Mouse (Mus musculus) midbrain, embryonic 11.5 days (tissue): Measurements from ENCODE around the gene Sipa1l1. TPM values are rescaled to one million over a fixed set of nuclear protein-coding genes. Genes with fewer than 3 reads are reported as not detected.

Experiments
- ATAC-seq: fragments of 200-750 bp; cut with Nextera tagmentation; 2 replicates; pipeline ENCODE4 v1.8.0; 2017; ENCODE audit warnings: moderate TSS enrichment, moderate library complexity; ENCODE audit not compliant: low FRiP score
- DNase-seq: peaks from one replicate; pipeline ENCODE4 v3.0.0; 2015; ENCODE audit warnings: low spot score; ENCODE audit errors: missing footprints
- H3K27ac ChIP-seq: fragments of 300-500 bp; sonication (generic); 2 replicates; pipeline ENCODE4 v1.5.1; 2014; ENCODE audit warnings: low read depth, low read length
- H3K27me3 ChIP-seq: fragments of 300-500 bp; sonication (generic); 2 replicates; pipeline ENCODE4 v1.6.1; 2014; ENCODE audit warnings: mild to moderate bottlenecking, low read length, moderate library complexity, mixed read lengths; ENCODE audit not compliant: control insufficient read depth, insufficient read depth
- H3K36me3 ChIP-seq: fragments of 300-500 bp; sonication (generic); 2 replicates; pipeline ENCODE4 v1.6.1; 2014; ENCODE audit warnings: mild to moderate bottlenecking, low read length, moderate library complexity, mixed read lengths; ENCODE audit not compliant: control insufficient read depth, insufficient read depth
- H3K4me1 ChIP-seq: fragments of 300-500 bp; sonication (generic); 2 replicates; pipeline ENCODE4 v1.6.1; 2014; ENCODE audit warnings: low read length; ENCODE audit not compliant: control insufficient read depth, insufficient read depth
- H3K4me2 ChIP-seq: fragments of 300-500 bp; sonication (generic); 2 replicates; pipeline ENCODE4 v1.6.1; 2014; ENCODE audit warnings: mild to moderate bottlenecking, moderate library complexity
- H3K4me3 ChIP-seq: fragments of 300-500 bp; sonication (generic); 2 replicates; pipeline ENCODE4 v1.5.1; 2014; ENCODE audit warnings: low read depth, low read length
- H3K9ac ChIP-seq: fragments of 300-500 bp; sonication (generic); 2 replicates; pipeline ENCODE4 v1.6.1; 2014; ENCODE audit warnings: low read length
- H3K9me3 ChIP-seq: fragments of 300-500 bp; sonication (generic); 2 replicates; pipeline ENCODE4 v1.6.1; 2016; ENCODE audit warnings: low read length; ENCODE audit not compliant: control insufficient read depth
- WGBS: fragments of 180-500 bp; shearing (Covaris S2); extraction: QIAGEN DNeasy Blood & Tissue Kit; methylation state at CpG from one replicate; pipeline ENCODE4 v1.1.7; 2014; 5-methylcytosine and 5-hydroxymethylcytosine counted together
- polyA plus RNA-seq: library from polyadenylated mRNA; unstranded; fragments of >200 nt; fragmentation: Nextera tagmentation; extraction: Ambion mirVana; gene quantifications from 2 replicates; pipeline ENCODE4 v1.2.1, GENCODE M21; 2014

The Sipa1l1 gene
- polyA plus RNA-seq, 1 experiment from 2014 or later = 24.1 TPM

- Histone ChIP-seq H3K4me1 (peaks cover 11% of the 10 kb centered on the region), H3K27ac (no peak overlapping the region), H3K36me3 (no peaks in the 10 kb centered on the region; the same call in 1 of the 2 replicates), H3K9ac (no peak overlapping the region), H3K27me3 (no peaks in the 10 kb centered on the region), H3K4me2 (peak overlapping the region; percentile 2; the same call in 1 of the 2 replicates), H3K9me3 (no peaks in the 10 kb centered on the region), H3K4me3 (no peak overlapping the region)
- ATAC-seq (no peak), DNase-seq (peak; percentile 75)
- 51% methylated on average over 18 of the region's 18 CpGs for WGBS
Measured at GRCm38 (mm10) chr12:82339221-82339861, 170.2 kb downstream of the Sipa1l1 start.

DNA sequence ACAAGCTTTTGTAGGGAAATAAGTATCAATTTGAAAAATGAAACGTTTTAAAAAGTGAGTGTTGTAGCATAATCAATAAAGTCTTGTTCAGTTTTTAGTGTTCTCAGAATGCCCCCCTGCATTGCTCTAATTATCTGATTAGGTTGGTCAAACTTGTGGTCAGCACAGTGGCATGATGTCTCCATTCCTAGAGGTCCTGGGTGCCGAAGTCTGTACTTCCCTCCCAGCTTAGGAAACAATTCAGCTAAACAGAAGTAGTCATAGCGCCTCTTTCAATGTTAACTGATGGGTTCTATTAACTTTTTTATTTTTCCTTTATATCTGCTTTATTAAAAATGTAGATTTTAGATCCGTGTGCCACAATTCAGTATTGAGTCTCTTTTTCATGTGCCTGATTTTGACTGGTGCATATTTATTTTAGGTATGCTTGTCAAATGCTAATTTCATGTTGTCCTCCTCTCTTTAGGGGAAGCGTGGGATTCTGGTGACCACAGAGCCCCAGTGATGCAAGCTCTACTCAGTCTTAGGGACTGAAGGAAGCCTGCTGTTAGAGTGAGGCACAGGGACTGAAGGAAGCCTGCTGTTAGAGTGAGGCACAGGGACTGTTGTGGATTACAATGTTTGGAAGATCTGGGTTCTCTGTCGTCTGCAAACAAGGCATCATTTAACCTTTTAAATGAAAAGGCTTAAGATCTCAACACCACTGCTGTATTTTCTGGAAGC is 171.2 kb downstream of the Sipa1l1 start:
- ATAC-seq (no peak), DNase-seq (no peak)
- H3K27ac ChIP-seq = no peak overlapping the region
- H3K36me3 ChIP-seq = no peaks in the 10 kb centered on the region; the same call in 1 of the 2 replicates
- H3K9me3 ChIP-seq = no peaks in the 10 kb centered on the region
- H3K27me3 ChIP-seq = no peaks in the 10 kb centered on the region
- H3K9ac ChIP-seq = no peak overlapping the region
- peaks cover 2% of the 10 kb centered on the region for H3K4me1 ChIP-seq
- no peak overlapping the region for H3K4me3 ChIP-seq
- no peak overlapping the region for H3K4me2 ChIP-seq
- WGBS = 79% methylated on average over 6 of the region's 6 CpGs

GRCm38 (mm10) chr12:82341181-82341580 is 172.1 kb downstream of the Sipa1l1 start:
- ATAC-seq = no peak
- H3K27me3 ChIP-seq = no peaks in the 10 kb centered on the region
- no peak overlapping the region for H3K9ac ChIP-seq
- no peak overlapping the region for H3K4me2 ChIP-seq
- H3K27ac ChIP-seq = no peak overlapping the region
- WGBS = 96% methylated on average over 8 of the region's 8 CpGs
- DNase-seq = peak; percentile 17
- H3K36me3 ChIP-seq = no peaks in the 10 kb centered on the region; the same call in 1 of the 2 replicates
- H3K9me3 ChIP-seq = no peaks in the 10 kb centered on the region
- H3K4me1 ChIP-seq = no peaks in the 10 kb centered on the region; the same call in 1 of the 2 replicates
- no peak overlapping the region for H3K4me3 ChIP-seq

GRCm38 (mm10) chr12:82341696-82342095 is 172.6 kb downstream of the Sipa1l1 start:
- 91% methylated on average over 9 of the region's 9 CpGs for WGBS
- no peak overlapping the region for H3K9ac ChIP-seq
- no peak for DNase-seq
- H3K9me3 ChIP-seq = no peaks in the 10 kb centered on the region
- H3K4me3 ChIP-seq = no peak overlapping the region
- no peaks in the 10 kb centered on the region; the same call in 1 of the 2 replicates for H3K4me1 ChIP-seq
- H3K27me3 ChIP-seq = no peaks in the 10 kb centered on the region
- no peak for ATAC-seq
- no peak overlapping the region for H3K4me2 ChIP-seq
- H3K36me3 ChIP-seq = no peaks in the 10 kb centered on the region; the same call in 1 of the 2 replicates
- no peak overlapping the region for H3K27ac ChIP-seq

DNA sequence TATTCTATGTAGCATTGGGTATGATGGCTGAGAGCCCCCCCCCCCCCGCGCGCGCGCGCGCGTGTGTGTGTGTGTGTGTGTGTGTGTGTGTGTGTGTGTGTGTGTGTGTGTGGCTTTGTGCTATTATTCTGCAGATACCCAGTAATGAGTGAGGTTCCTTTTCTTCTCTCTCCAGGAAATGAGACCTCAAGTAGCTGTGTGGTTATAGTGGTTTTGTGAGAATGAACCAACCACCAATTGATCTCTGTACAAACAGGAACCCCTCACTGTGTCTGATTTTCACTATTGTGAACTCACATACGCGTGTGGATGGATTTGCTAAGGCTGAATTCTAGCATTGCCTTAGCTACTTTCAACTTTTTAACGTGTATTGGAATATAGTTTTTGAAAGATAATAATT is 181.0 kb downstream of the Sipa1l1 start:
- ATAC-seq (no peak), DNase-seq (peak; percentile 26)
- Histone ChIP-seq H3K4me3 (no peak overlapping the region), H3K27me3 (no peaks in the 10 kb centered on the region), H3K4me2 (no peak overlapping the region), H3K36me3 (no peaks in the 10 kb centered on the region), H3K9ac (no peak overlapping the region), H3K4me1 (0 out of 2 replicates have a peak, but pooled peaks cover 2% of the 10 kb centered on the region), H3K9me3 (no peaks in the 10 kb centered on the region), H3K27ac (no peak overlapping the region)
- 96% methylated on average over 9 of the region's 11 CpGs for WGBS

DNA sequence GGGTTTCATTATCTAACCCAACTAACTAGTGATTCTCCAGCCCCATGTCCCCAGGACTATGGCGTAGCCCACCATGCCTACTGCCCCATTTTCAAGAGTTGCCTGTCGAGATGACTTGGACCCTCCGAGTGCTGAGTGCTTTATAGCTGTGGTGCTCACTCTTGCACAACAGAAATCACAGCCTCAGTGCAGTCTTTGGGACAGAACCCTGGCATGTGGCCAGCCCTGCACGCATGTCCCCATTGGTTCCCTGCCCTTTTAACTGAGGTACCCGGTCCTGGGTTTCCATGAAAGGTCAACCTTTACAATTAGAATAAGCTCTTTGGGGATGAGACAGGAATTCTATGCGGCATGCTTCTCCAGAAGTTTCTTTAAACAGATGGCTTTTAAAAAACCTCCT is 181.8 kb downstream of the Sipa1l1 start:
- no peak overlapping the region for H3K9ac ChIP-seq
- ATAC-seq (no peak), DNase-seq (peak; percentile 37)
- no peaks in the 10 kb centered on the region for H3K27me3 ChIP-seq
- H3K4me1 ChIP-seq = 0 out of 2 replicates have a peak, but pooled peaks cover 2% of the 10 kb centered on the region
- no peaks in the 10 kb centered on the region for H3K36me3 ChIP-seq
- WGBS = 84% methylated on average over 6 of the region's 6 CpGs
- no peak overlapping the region for H3K4me2 ChIP-seq
- H3K27ac ChIP-seq = no peak overlapping the region
- H3K9me3 ChIP-seq = no peaks in the 10 kb centered on the region
- H3K4me3 ChIP-seq = no peak overlapping the region

- DNase-seq = peak; percentile 17
- no peak for ATAC-seq
- no peaks in the 10 kb centered on the region for H3K27me3 ChIP-seq
- H3K4me3 ChIP-seq = no peak overlapping the region
- no peaks in the 10 kb centered on the region for H3K9me3 ChIP-seq
- H3K27ac ChIP-seq = no peak overlapping the region
- no peak overlapping the region for H3K9ac ChIP-seq
- 82% methylated on average over 2 of the region's 2 CpGs for WGBS
- peaks cover under 1% of the 10 kb centered on the region; the same call in 1 of the 2 replicates for H3K36me3 ChIP-seq
- H3K4me1 ChIP-seq = 0 out of 2 replicates have a peak, but pooled peaks cover 2% of the 10 kb centered on the region
- H3K4me2 ChIP-seq = no peak overlapping the region
Measured at GRCm38 (mm10) chr12:82353660-82354059, 184.5 kb downstream of the Sipa1l1 start.

- H3K4me2 ChIP-seq = no peak overlapping the region
- no peak overlapping the region for H3K9ac ChIP-seq
- 83% methylated on average over 10 of the region's 10 CpGs for WGBS
- no peaks in the 10 kb centered on the region for H3K9me3 ChIP-seq
- H3K27me3 ChIP-seq = no peaks in the 10 kb centered on the region
- no peak for ATAC-seq
- H3K27ac ChIP-seq = no peak overlapping the region
- no peaks in the 10 kb centered on the region for H3K4me1 ChIP-seq
- peak; percentile 75 for DNase-seq
- no peak overlapping the region for H3K4me3 ChIP-seq
- peaks cover 2% of the 10 kb centered on the region; the same call in 1 of the 2 replicates for H3K36me3 ChIP-seq
Measured at GRCm38 (mm10) chr12:82355419-82356149, 186.5 kb downstream of the Sipa1l1 start.
